18 mouse cellular contexts compared by ENCODE assay signal in the genomic region with DNA sequence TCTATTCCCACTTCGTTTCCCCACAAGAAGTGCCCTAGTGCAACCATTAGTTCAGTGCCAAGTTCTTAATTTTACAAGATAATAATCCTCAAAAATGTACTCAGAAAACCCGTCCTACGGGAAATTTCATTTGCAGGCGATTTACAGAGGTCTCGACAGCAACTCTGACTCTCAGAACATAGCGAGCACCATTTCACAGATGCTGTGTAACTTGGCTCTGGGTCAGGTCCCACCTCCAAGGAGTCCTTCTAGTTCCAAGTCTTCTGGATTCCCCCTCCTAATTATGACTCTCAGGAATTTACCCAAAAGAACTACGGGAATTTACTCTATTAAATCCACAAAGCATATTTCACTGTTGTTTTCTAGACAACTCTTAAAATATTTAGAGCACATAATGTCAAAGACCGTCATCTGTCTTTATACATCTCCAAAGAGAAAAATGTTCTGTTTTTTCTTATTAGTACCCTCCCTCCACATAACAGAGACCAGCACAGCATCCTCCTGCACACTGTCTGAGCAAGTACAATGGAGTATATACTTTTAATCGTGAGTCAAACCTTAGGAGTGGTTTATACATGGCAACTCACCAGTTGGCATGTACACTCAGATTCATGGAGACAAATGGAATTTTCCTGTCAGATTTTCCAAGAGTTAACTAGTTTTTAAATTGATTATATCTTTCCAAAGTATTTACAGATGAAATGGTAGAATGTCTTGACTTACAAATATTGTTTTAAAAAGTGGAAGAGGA. TPM values are rescaled to one million over a fixed set of nuclear protein-coding genes. Genes with fewer than 3 reads are reported as not detected.
DNase-seq lines count a peak whose midpoint lies in the region; ATAC-seq and TF ChIP-seq lines count a peak whose summit lies in the region.
"Had no signal": no experiment of that assay in that cellular context is flagged by ENCODE, and none has a peak within 500 bp of the region (broad histone marks: within the 10 kb centered on the region; RNA-seq: fewer than 3 reads in every experiment).

No protein-coding gene starts in this region.

- WGBS in kidney, embryonic 15.5 days = 63% methylated on average over 9 of the region's 9 CpGs
- 68% methylated on average over 9 of the region's 9 CpGs for WGBS in kidney, adult 2 months
- 39% methylated on average over 9 of the region's 9 CpGs for WGBS in lung, postnatal 0 days

- peak overlapping the region; percentile 25; the same call in 1 of the 2 replicates for H3K27ac ChIP-seq in kidney, embryonic 15.5 days
- no peak overlapping the region for H3K27ac ChIP-seq in kidney, adult 2 months (ENCODE audit: insufficient read depth, low read depth, low read length)
- peak overlapping the region; percentile 47 for H3K27ac ChIP-seq in lung, postnatal 0 days (ENCODE audit: low read length)
- H3K27ac ChIP-seq: hindbrain, embryonic 14.5 days; left cerebral cortex, adult 2 months; limb, embryonic 12.5 days; midbrain, embryonic 12.5 days had no signal

- no peak for DNase-seq in kidney, adult 2 months
- peak; percentile 19 for DNase-seq in 3134 (ENCODE audit: extremely low read depth, insufficient read length, low spot score)
- DNase-seq in Muller cell, postnatal 12 days (ENCODE audit: inconsistent ontology term) = peak; percentile 85
- DNase-seq in lung, postnatal 0 days (ENCODE audit: low spot score) = peak; percentile 70
- DNase-seq in ovary, postnatal 10 days (ENCODE audit: low spot score) = no peak
- DNase-seq in ovary, postnatal 36 days (ENCODE audit: low spot score) = no peak
- DNase-seq: adrenal gland, postnatal 14 days; cerebellum, adult 8-10 months; embryo, embryonic 11 days; gastrocnemius, postnatal 36 days; kidney, adult 11 months; liver, postnatal 0 days; thymus, adult 18-20 months had no signal

- TF ChIP-seq POLR2A in kidney, adult 2 months (IDR thresholded peaks at IDR 0.05; ENCODE audit: low read depth, low read length) = no peak

- TF ChIP-seq EP300 in lung, postnatal 0 days (IDR thresholded peaks at IDR 0.05) = 0 out of 2 replicates have a peak, but pooled peaks have one; percentile 12

- no peak for ATAC-seq in kidney, embryonic 15.5 days (replicated peaks; ENCODE audit: low FRiP score)
- peak; percentile 58 for ATAC-seq in lung, postnatal 0 days
- ATAC-seq: liver, postnatal 0 days had no signal

- H3K27me3 ChIP-seq in kidney, embryonic 15.5 days = no peaks in the 10 kb centered on the region
- no peaks in the 10 kb centered on the region for H3K27me3 ChIP-seq in kidney, adult 2 months (replicated peaks; ENCODE audit: control insufficient read depth, insufficient read depth, low read length)
- no peaks in the 10 kb centered on the region for H3K27me3 ChIP-seq in lung, postnatal 0 days (replicated peaks; ENCODE audit: insufficient read depth, low read length)
- H3K27me3 ChIP-seq: limb, embryonic 12.5 days; midbrain, embryonic 12.5 days had no signal

- no peaks in the 10 kb centered on the region for H3K9me3 ChIP-seq in kidney, embryonic 15.5 days (replicated peaks)
- no peaks in the 10 kb centered on the region for H3K9me3 ChIP-seq in lung, postnatal 0 days (ENCODE audit: low read length)
- H3K9me3 ChIP-seq: limb, embryonic 12.5 days; midbrain, embryonic 12.5 days had no signal

- H3K4me1 ChIP-seq in kidney, embryonic 15.5 days = peaks cover 20% of the 10 kb centered on the region
- peaks cover 7% of the 10 kb centered on the region; the same call in 1 of the 2 replicates for H3K4me1 ChIP-seq in kidney, adult 2 months (ENCODE audit: control insufficient read depth, insufficient read depth, low read length)
- H3K4me1 ChIP-seq in lung, postnatal 0 days (ENCODE audit: insufficient read depth, low read depth, low read length) = peaks cover 11% of the 10 kb centered on the region
- H3K4me1 ChIP-seq: limb, embryonic 12.5 days; midbrain, embryonic 12.5 days had no signal

- H3K4me2 ChIP-seq in kidney, embryonic 15.5 days = no peak overlapping the region
- no peak overlapping the region for H3K4me2 ChIP-seq in lung, postnatal 0 days (replicated peaks; ENCODE audit: low read depth, low read length)
- H3K4me2 ChIP-seq: hindbrain, embryonic 14.5 days; limb, embryonic 12.5 days; midbrain, embryonic 12.5 days had no signal

- no peak for TF ChIP-seq CTCF in kidney, adult 2 months (conservative IDR thresholded peaks at IDR 0.05; ENCODE audit: insufficient read depth, insufficient read length, low read depth, low read length)
- TF ChIP-seq CTCF in lung, postnatal 0 days (IDR thresholded peaks at IDR 0.05) = no peak

- H3K9ac ChIP-seq in kidney, embryonic 15.5 days = no peak overlapping the region
- no peak overlapping the region for H3K9ac ChIP-seq in lung, postnatal 0 days (replicated peaks; ENCODE audit: low read depth)
- H3K9ac ChIP-seq: hindbrain, embryonic 14.5 days; limb, embryonic 12.5 days; liver, postnatal 0 days; midbrain, embryonic 12.5 days had no signal

- no peak overlapping the region for H3K4me3 ChIP-seq in kidney, embryonic 15.5 days (replicated peaks)
- no peak overlapping the region for H3K4me3 ChIP-seq in kidney, adult 2 months (ENCODE audit: insufficient read depth, low read depth, low read length)
- H3K4me3 ChIP-seq in lung, postnatal 0 days (ENCODE audit: low read depth, low read length) = no peak overlapping the region
- H3K4me3 ChIP-seq: left cerebral cortex, adult 2 months; limb, embryonic 12.5 days; midbrain, embryonic 12.5 days had no signal

- no peaks in the 10 kb centered on the region for H3K36me3 ChIP-seq in kidney, embryonic 15.5 days
- H3K36me3 ChIP-seq in kidney, adult 2 months (ENCODE audit: control insufficient read depth, insufficient read depth, low read length) = no peaks in the 10 kb centered on the region
- no peaks in the 10 kb centered on the region for H3K36me3 ChIP-seq in lung, postnatal 0 days (ENCODE audit: insufficient read depth, low read length)
- H3K36me3 ChIP-seq: limb, embryonic 12.5 days; midbrain, embryonic 12.5 days had no signal

RNA-seq across cellular contexts. Expression of gene Mrtfa, which starts 25.8 kb away (rescaled TPM):
- 23.4 and 27.0 TPM in 2 replicates for polyA plus RNA-seq in kidney, embryonic 15.5 days (2015; fragmentation: Nextera tagmentation; extraction: Ambion mirVana)
- 15.1 and 16.0 TPM in 2 replicates for polyA plus RNA-seq in kidney, adult 2 months (2012; rRNA removed)
- 13.5 and 13.9 TPM in 2 replicates for polyA plus RNA-seq in lung, postnatal 0 days (2015; fragmentation: Nextera tagmentation; extraction: Ambion mirVana)

Comparison
In these comparisons a context has a peak if more than half of its experiments do, and no peak if none do; other contexts are left out.
1. DNase-seq: peak in 3134 (single experiment), Muller cell, postnatal 12 days (single experiment) and lung, postnatal 0 days (single experiment); none in kidney, adult 2 months (single experiment), ovary, postnatal 10 days (single experiment) and ovary, postnatal 36 days (single experiment).